Mouse (Mus musculus): Measurements from ENCODE around the gene Ncbp2. TPM values are rescaled to one million over a fixed set of nuclear protein-coding genes. Genes with fewer than 3 reads are reported as not detected.
A peak's percentile ranks its signal among the peaks of the same experiment; 100 is the strongest.

Ncbp2 gene
- polyA plus RNA-seq, 1 experiment from 2014 or later: 139 TPM

GRCm38 (mm10) chr16:31992039-31992438 lies 43.7 kb downstream of the Ncbp2 start:
- WGBS: 59% methylated on average over 1 of the region's 1 CpGs
- Histone ChIP-seq H3K9me3 (ENCODE audit: control insufficient read depth, low read length) (no peaks in the 10 kb centered on the region), H3K4me3 (ENCODE audit: low read depth, low read length) (no peak overlapping the region), H3K4me1 (ENCODE audit: control insufficient read depth, insufficient read depth, low read length) (no peaks in the 10 kb centered on the region), H3K4me2 (ENCODE audit: low read depth) (no peak overlapping the region), H3K27ac (ENCODE audit: low read depth, low read length) (no peak overlapping the region), H3K27me3 (ENCODE audit: control insufficient read depth, insufficient read depth, low read length) (no peaks in the 10 kb centered on the region), H3K36me3 (ENCODE audit: control insufficient read depth, insufficient read depth, low read length) (peaks cover 4% of the 10 kb centered on the region), H3K9ac (ENCODE audit: low read length) (no peak overlapping the region)
- DNase-seq (ENCODE audit: low spot score) (no peak), ATAC-seq (ENCODE audit: insufficient read depth, low FRiP score, low TSS enrichment) (no peak)

- ATAC-seq (ENCODE audit: insufficient read depth, low FRiP score, low TSS enrichment): no peak
- Histone ChIP-seq H3K9me3 (ENCODE audit: control insufficient read depth, low read length) (no peaks in the 10 kb centered on the region), H3K4me1 (ENCODE audit: control insufficient read depth, insufficient read depth, low read length) (no peaks in the 10 kb centered on the region), H3K9ac (ENCODE audit: low read length) (no peak overlapping the region), H3K27me3 (ENCODE audit: control insufficient read depth, insufficient read depth, low read length) (no peaks in the 10 kb centered on the region), H3K4me3 (ENCODE audit: low read depth, low read length) (no peak overlapping the region), H3K27ac (ENCODE audit: low read depth, low read length) (no peak overlapping the region), H3K4me2 (ENCODE audit: low read depth) (no peak overlapping the region), H3K36me3 (ENCODE audit: control insufficient read depth, insufficient read depth, low read length) (peaks cover 2% of the 10 kb centered on the region; the same call in 1 of the 2 replicates)
- DNase-seq (ENCODE audit: low spot score): no peak
- over 99% methylated on average over 4 of the region's 4 CpGs for WGBS
Measured at GRCm38 (mm10) chr16:31993195-31993594, 44.9 kb downstream of the Ncbp2 start.

- Histone ChIP-seq H3K4me3 (ENCODE audit: low read depth, low read length) (no peak overlapping the region), H3K9ac (ENCODE audit: low read length) (no peak overlapping the region), H3K27ac (ENCODE audit: low read depth, low read length) (no peak overlapping the region), H3K27me3 (ENCODE audit: control insufficient read depth, insufficient read depth, low read length) (no peaks in the 10 kb centered on the region), H3K9me3 (ENCODE audit: control insufficient read depth, low read length) (no peaks in the 10 kb centered on the region), H3K4me2 (ENCODE audit: low read depth) (no peak overlapping the region), H3K36me3 (ENCODE audit: control insufficient read depth, insufficient read depth, low read length) (peaks cover 2% of the 10 kb centered on the region; the same call in 1 of the 2 replicates), H3K4me1 (ENCODE audit: control insufficient read depth, insufficient read depth, low read length) (no peaks in the 10 kb centered on the region)
- ATAC-seq (ENCODE audit: insufficient read depth, low FRiP score, low TSS enrichment) (no peak), DNase-seq (ENCODE audit: low spot score) (no peak)
Measured at GRCm38 (mm10) chr16:31993946-31994345, 45.6 kb downstream of the Ncbp2 start.

GRCm38 (mm10) chr16:31996371-31996770 lies 48.1 kb downstream of the Ncbp2 start:
- Histone ChIP-seq H3K9ac (ENCODE audit: low read length) (no peak overlapping the region), H3K4me1 (ENCODE audit: control insufficient read depth, insufficient read depth, low read length) (peaks cover 1% of the 10 kb centered on the region), H3K9me3 (ENCODE audit: control insufficient read depth, low read length) (no peaks in the 10 kb centered on the region), H3K36me3 (ENCODE audit: control insufficient read depth, insufficient read depth, low read length) (no peaks in the 10 kb centered on the region), H3K27me3 (ENCODE audit: control insufficient read depth, insufficient read depth, low read length) (no peaks in the 10 kb centered on the region), H3K4me2 (ENCODE audit: low read depth) (no peak overlapping the region), H3K27ac (ENCODE audit: low read depth, low read length) (no peak overlapping the region), H3K4me3 (ENCODE audit: low read depth, low read length) (no peak overlapping the region)
- ATAC-seq (ENCODE audit: insufficient read depth, low FRiP score, low TSS enrichment): no peak
- DNase-seq (ENCODE audit: low spot score): no peak
- 84% methylated on average over 5 of the region's 5 CpGs for WGBS

- DNase-seq (ENCODE audit: low spot score): peak; percentile 91
- ATAC-seq (ENCODE audit: insufficient read depth, low FRiP score, low TSS enrichment): peak; percentile 92
- peak within 1 kb of the TSS; percentile 60 for H3K27ac ChIP-seq (ENCODE audit: low read depth, low read length)
- H3K9me3 ChIP-seq (ENCODE audit: control insufficient read depth, low read length): no peaks in the 10 kb centered on the region
- peak within 1 kb of the TSS; percentile 97 for H3K4me3 ChIP-seq (ENCODE audit: low read depth, low read length)
- peak within 1 kb of the TSS; percentile 85 for H3K4me2 ChIP-seq (ENCODE audit: low read depth)
- H3K36me3 ChIP-seq (ENCODE audit: control insufficient read depth, insufficient read depth, low read length): no peaks in the 10 kb centered on the region
- H3K9ac ChIP-seq (ENCODE audit: low read length): peak within 1 kb of the TSS; percentile 89
- no peaks in the 10 kb centered on the region for H3K27me3 ChIP-seq (ENCODE audit: control insufficient read depth, insufficient read depth, low read length)
- WGBS: 1% methylated on average over 56 of the region's 66 CpGs
- peaks cover 15% of the 10 kb centered on the region for H3K4me1 ChIP-seq (ENCODE audit: control insufficient read depth, insufficient read depth, low read length)
Measured at GRCm38 (mm10) chr16:32002509-32003477, 54.5 kb downstream of the Ncbp2 start, which contains the start of gene Senp5. Gene Senp5, minus strand, starts transcription at chr16:32003287.

- no peak overlapping the region for H3K27ac ChIP-seq (ENCODE audit: low read depth, low read length)
- no peak overlapping the region for H3K4me3 ChIP-seq (ENCODE audit: low read depth, low read length)
- 94% methylated on average over 3 of the region's 3 CpGs for WGBS
- no peak overlapping the region for H3K9ac ChIP-seq (ENCODE audit: low read length)
- no peaks in the 10 kb centered on the region for H3K9me3 ChIP-seq (ENCODE audit: control insufficient read depth, low read length)
- H3K4me2 ChIP-seq (ENCODE audit: low read depth): no peak overlapping the region
- H3K36me3 ChIP-seq (ENCODE audit: control insufficient read depth, insufficient read depth, low read length): no peaks in the 10 kb centered on the region
- peaks cover 15% of the 10 kb centered on the region for H3K4me1 ChIP-seq (ENCODE audit: control insufficient read depth, insufficient read depth, low read length)
- H3K27me3 ChIP-seq (ENCODE audit: control insufficient read depth, insufficient read depth, low read length): no peaks in the 10 kb centered on the region
- DNase-seq (ENCODE audit: low spot score): no peak
- ATAC-seq (ENCODE audit: insufficient read depth, low FRiP score, low TSS enrichment): no peak
Measured at GRCm38 (mm10) chr16:32004731-32005130, 56.4 kb downstream of the Ncbp2 start.

- no peaks in the 10 kb centered on the region for H3K9me3 ChIP-seq (ENCODE audit: control insufficient read depth, low read length)
- H3K27ac ChIP-seq (ENCODE audit: low read depth, low read length): no peak overlapping the region
- ATAC-seq (ENCODE audit: insufficient read depth, low FRiP score, low TSS enrichment) (no peak), DNase-seq (ENCODE audit: low spot score) (no peak)
- H3K4me2 ChIP-seq (ENCODE audit: low read depth): no peak overlapping the region
- no peaks in the 10 kb centered on the region for H3K36me3 ChIP-seq (ENCODE audit: control insufficient read depth, insufficient read depth, low read length)
- no peaks in the 10 kb centered on the region for H3K27me3 ChIP-seq (ENCODE audit: control insufficient read depth, insufficient read depth, low read length)
- no peak overlapping the region for H3K9ac ChIP-seq (ENCODE audit: low read length)
- no peak overlapping the region for H3K4me3 ChIP-seq (ENCODE audit: low read depth, low read length)
- WGBS: 75% methylated on average over 10 of the region's 10 CpGs
- H3K4me1 ChIP-seq (ENCODE audit: control insufficient read depth, insufficient read depth, low read length): no peaks in the 10 kb centered on the region
Measured at GRCm38 (mm10) chr16:32008529-32009293, 60.4 kb downstream of the Ncbp2 start.

GRCm38 (mm10) chr16:32009913-32010312 lies 61.6 kb downstream of the Ncbp2 start:
- Histone ChIP-seq H3K4me3 (ENCODE audit: low read depth, low read length) (no peak overlapping the region), H3K27ac (ENCODE audit: low read depth, low read length) (no peak overlapping the region), H3K36me3 (ENCODE audit: control insufficient read depth, insufficient read depth, low read length) (no peaks in the 10 kb centered on the region), H3K4me2 (ENCODE audit: low read depth) (no peak overlapping the region), H3K27me3 (ENCODE audit: control insufficient read depth, insufficient read depth, low read length) (no peaks in the 10 kb centered on the region), H3K9ac (ENCODE audit: low read length) (no peak overlapping the region), H3K4me1 (ENCODE audit: control insufficient read depth, insufficient read depth, low read length) (no peaks in the 10 kb centered on the region), H3K9me3 (ENCODE audit: control insufficient read depth, low read length) (no peaks in the 10 kb centered on the region)
- 44% methylated on average over 5 of the region's 5 CpGs for WGBS
- ATAC-seq (ENCODE audit: insufficient read depth, low FRiP score, low TSS enrichment) (no peak), DNase-seq (ENCODE audit: low spot score) (no peak)

Data from neural tube, embryonic 11.5 days (tissue).